Mouse (Mus musculus): Measurements from ENCODE around the gene Gpc6.

- no peak for TF ChIP-seq POLR2A (IDR thresholded peaks at IDR 0.05; ENCODE audit: low read depth, low read length)
- no peak for TF ChIP-seq CTCF (IDR thresholded peaks at IDR 0.05; ENCODE audit: borderline replicate concordance, insufficient read depth, low read length)
These were observed 90.3 kb downstream of the Gpc6 start for GRCm38 (mm10) chr14:117015333-117015922.
